Mouse (Mus musculus) bone marrow macrophage, adult 2 months (primary cell): Measurements from ENCODE around the gene Helb.

Experiments used
- CTCF ChIP-seq: IDR thresholded peaks from 2 replicates; pipeline ENCODE4 v1.5.1; 2012; ENCODE audit warnings: low read depth, mild to moderate bottlenecking, low read length, moderate library complexity
- POLR2A ChIP-seq: IDR thresholded peaks from 2 replicates; pipeline ENCODE4 v1.6.1; 2012; ENCODE audit warnings: mild to moderate bottlenecking, low read depth, low read length, borderline replicate concordance

GRCm38 (mm10) chr10:120140193-120140592 lies 27.4 kb upstream of the Helb start:
- no peak for TF ChIP-seq POLR2A
- no peak for TF ChIP-seq CTCF
